Mouse (Mus musculus) retina, embryonic 14.5 days (tissue): ENCODE results near the gene Dab1.
A peak's percentile ranks its signal among the peaks of the same experiment; 100 is the strongest.

Source experiments
- DNase-seq: peaks from one replicate; pipeline ENCODE4 v3.0.0-alpha.2; 2015; ENCODE audit warnings: low spot score

Gene Dab1

GRCm38 (mm10) chr4:104597490-104598465 is 978.6 kb downstream of the Dab1 start:
- no peak for DNase-seq

GRCm38 (mm10) chr4:104602804-104603203 is 983.6 kb downstream of the Dab1 start:
- no peak for DNase-seq

DNA sequence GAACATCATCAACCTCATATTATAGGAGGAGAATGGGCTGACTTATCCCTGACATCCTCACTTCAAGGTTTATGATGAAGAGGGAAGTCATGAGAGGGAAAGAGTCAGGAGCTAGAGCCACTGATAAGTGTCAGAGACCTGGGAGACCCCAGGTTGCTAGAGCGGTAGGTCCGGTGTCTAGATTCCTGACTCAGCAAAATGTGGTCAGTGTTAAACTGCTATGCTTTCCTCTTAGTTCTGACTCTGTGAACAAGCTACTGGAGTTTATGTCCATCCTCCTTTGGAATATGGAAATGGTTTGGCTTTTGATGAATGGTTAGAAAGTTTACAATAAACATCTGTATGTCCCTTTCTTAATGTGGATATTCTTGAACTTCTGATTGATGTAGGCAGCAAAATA is 985.1 kb downstream of the Dab1 start:
- no peak for DNase-seq

DNA sequence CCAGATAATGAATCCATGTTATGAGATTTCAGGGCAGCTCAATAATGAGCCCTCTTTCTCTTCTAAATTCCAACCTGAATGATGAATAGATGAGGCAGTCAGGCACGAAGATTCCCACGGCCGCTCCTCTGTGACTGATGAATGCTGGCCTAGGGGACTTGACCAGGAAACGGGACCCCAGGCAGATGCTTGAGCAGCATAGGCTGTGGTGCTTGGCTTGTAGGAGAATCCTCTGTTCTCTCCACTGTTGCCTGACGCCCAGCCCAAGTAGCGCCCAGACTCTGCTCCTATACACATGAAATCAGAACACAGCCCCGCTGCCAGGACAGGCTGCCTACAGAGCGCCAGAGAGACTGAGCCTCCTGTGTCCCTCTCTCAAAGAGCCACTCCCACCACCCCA is 987.7 kb downstream of the Dab1 start:
- DNase-seq: peak; percentile 71

DNA sequence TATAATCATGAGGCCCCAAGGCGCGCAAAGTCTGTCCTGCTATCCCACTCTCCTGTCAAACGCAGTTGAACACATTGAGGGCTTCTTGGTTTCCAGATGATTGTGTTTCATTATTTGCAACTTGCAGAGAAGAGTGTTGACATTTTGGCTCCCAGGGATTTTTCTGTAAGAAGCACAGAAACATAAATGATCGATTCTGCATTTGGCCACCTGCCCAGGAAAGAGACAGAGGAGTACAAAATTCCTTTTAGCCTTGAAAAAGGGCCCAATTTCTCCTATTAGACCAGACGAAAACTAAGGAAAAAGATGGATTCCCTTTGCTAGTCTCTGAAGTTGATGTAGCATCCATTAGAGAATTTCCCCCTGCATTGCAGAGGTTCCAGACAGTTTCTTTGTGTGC is 988.5 kb downstream of the Dab1 start:
- peak; percentile 27 for DNase-seq

DNA sequence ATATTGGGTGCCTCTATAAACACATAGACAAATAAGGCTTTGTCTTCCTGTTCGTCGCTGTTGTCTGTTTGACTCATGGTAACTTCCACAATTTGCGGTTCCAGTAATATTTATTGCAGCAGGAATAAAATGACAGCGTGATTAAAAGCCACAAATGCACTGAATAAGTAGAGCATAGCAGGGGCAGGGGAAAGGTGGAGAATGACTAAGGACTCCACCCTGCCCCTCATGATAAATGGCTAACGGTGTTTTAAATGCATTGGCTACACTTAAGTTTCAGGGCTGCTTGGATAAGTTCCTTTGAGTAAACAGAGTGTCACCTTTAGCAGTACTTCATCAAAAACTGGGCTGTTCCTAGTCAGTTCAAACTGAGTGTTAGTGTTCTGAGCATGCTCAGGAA is 1000.3 kb downstream of the Dab1 start:
- no peak for DNase-seq

- DNase-seq: no peak
These were observed 1006.2 kb downstream of the Dab1 start for GRCm38 (mm10) chr4:104625316-104625715.

DNA sequence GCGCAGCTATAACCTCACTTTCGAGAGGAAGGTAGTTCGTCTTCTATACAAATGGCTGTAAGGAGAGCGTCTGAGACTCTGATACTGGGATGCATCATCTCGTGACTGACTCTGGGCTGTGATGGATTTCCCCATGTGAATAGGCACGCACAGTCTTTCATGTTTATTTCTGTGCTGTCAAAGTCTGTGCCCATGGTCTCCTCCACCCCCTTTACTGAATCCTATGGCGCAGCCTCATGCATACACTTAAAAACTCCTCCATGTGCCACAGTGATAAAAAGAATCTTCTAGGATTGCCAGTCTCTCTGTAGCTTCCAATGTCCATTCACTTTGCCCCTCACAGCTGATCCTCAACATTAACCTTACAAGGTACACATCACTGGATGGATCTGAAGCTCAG is 1009.5 kb downstream of the Dab1 start:
- DNase-seq: no peak

- no peak for DNase-seq
These were observed 1017.9 kb downstream of the Dab1 start for GRCm38 (mm10) chr4:104637016-104637415.

DNA sequence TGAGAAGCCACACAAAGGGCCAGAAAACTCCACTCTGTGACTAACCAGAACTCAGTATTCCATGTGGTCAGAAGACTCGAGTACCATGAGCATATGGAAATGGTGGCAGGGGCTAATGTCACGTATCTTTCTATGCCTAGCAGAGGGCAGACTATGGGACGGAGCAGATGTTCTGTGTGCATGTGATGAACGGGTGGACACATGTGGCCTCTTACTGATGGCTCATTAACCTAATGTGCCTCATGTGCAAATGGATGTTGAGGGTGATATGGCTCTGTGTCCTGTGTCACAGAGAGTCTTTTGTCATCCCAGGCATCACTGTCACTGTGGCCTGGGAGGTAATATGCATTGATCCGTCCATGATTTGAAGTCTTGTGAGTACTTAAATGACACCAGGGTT is 1021.5 kb downstream of the Dab1 start:
- DNase-seq: peak; percentile 40

DNA sequence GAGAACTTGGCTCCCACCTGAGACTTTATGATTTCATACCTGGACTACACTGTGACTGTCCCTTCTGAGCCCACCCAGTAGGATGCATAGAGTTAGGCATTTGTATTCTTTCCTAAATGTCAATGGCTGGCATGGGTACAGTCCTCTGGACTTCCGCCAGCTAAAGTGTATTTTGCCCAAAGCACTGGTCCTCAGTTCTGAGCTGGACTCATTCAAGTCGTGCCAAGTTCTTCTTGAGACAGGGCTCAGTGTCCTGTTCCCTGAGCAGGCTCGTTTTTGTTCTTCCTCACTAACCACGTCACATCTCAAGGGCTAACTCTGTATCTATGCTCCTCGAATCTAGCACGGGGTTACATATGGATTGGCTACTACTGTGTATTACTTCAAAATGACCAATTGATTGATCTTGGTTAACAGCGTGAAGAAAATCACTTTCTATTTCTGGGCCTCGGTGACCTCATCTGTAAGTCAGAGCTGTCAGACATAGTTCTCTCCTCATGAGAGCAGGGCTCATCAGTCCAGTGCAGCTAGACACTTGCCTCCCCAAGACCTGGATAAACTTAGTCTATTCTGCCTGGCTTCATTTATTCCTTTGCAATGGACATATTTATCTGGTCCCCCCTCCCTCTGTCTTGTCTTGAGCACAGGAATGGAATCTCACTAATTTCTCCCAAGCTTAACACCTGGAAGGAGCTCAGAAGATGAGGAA is 1023.8 kb downstream of the Dab1 start:
- no peak for DNase-seq

DNA sequence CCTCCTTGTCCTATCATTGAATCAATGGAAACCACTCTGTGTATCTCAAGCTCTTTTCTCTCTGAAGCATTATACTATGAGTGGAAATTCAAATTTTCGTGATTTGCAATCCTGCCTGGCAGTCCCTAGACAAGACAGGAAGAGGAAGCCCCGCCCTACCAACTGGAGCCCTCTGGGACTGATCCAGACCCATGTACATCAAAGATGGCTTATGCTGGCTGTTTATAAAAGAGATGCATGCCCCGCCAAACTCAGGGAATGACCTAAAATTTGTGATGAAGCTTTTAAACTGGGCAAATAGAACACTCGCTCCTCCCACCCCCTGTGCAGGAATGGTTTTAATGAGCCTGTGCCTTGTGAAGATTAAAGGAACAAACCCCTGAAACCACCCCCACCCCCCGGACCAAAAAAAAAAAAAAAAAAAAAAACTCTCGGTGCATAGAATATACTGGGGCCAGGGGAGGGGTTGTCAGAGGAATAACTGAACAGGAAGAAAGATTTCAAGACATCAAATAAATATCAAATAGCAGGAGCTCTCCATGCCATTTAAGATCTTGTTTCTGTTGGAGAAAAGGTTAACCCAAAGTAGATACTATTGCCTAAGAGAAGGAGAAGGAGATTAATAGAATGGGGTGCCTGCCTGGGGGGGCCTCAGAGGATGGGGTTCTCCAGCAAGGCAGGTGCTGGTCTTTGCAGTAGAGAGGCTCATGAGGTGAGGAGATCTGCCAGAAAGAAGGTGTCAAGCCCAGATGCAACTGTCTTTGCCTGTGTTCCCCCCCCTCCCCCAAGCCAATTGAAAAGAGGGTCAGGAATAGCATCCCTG is 1024.6 kb downstream of the Dab1 start:
- no peak for DNase-seq

DNA sequence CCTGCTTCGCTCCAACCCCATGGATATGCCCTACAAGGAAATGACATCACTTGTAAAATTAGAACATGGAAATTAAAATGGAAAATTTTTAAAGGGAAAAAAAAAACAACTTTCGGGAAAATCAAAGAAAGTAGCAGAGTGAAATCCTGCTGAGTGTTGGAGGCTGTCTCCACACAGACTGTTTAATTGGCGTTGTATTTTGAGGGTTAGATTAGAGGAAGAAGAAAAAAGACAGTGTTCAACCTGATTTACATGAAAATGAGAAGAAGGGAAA is 1025.1 kb downstream of the Dab1 start:
- no peak for DNase-seq

DNA sequence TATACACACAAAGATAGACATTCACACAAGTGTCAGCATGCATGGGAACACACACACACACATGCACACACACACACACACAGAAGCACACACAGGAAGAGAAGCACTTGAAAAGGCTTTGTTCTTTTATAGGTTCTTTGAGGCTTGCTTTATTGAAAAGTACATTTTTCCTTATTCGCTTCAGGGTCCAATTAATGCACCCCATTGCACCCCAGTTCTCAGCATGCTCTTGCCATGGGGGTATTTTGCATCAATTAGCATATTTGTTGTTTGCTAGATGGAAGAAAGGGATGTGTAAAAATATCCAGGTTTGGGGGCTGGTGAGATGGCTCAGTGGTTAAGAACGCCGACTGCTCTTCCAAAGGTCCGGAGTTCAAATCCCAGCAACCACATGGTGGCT is 1025.7 kb downstream of the Dab1 start:
- DNase-seq: no peak

- no peak for DNase-seq
These were observed 1032.6 kb downstream of the Dab1 start for GRCm38 (mm10) chr4:104651761-104652160.

DNA sequence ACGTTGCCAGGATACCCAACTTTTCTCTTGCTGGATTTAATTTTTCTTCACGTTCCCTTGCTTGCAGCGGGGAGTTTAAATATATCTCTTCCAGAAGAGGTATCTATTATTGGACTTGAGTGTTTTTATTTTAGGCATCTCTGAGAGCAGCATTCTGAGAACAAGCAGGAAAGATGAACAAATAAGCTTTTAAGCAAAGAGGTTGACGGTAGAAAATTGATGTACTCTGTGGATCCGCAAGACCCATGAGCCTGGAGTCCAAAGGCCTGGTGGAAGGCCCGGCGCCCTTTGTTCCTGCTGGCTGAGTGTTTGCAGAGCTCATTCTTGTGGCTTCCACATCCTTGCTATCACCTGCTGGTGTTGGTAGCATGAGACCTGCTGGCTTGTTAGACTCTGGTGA is 1037.6 kb downstream of the Dab1 start:
- no peak for DNase-seq

DNA sequence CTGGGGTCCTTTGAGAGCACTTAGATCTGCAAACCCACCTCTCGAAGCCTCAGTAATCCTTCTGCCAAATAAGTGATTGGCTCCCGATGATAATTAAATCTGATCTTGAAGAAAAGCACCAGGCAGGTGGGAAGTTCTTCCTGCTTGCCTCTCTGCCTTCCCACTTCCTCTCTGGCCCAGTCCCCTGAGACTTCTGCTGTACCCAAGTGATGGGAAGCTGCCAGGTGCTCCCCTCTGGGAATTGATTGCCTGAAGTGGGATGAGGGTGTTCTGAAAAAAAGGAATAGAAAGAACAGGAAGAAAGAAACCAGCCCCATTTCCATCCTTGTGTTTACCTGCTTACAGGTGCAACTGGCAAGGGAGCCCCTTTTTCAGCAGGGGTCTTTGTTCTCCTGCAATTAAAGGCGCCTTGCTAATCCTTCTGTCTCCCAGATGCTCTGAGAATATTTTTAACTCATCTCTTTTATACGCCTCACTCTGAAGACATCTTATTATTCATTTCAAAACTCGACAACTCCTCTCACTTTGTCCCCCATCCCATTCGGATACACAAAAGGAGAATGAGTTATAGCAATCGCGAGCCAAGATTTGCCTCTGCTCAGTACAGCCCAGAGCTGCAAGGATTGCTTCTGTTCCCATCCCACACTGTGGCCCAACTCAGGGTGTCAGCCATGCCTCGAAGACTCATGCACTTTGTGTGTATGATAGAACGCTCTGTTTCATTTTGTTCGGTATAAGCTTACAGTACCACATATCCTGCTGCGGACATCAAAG is 1043.9 kb downstream of the Dab1 start:
- no peak for DNase-seq

GRCm38 (mm10) chr4:104665553-104665952 is 1046.4 kb downstream of the Dab1 start:
- peak; percentile 74 for DNase-seq

- DNase-seq: peak; percentile 60
These were observed 1047.8 kb downstream of the Dab1 start for GRCm38 (mm10) chr4:104666831-104667551.

- DNase-seq: no peak
These were observed 1048.9 kb downstream of the Dab1 start for GRCm38 (mm10) chr4:104668061-104668460.

DNA sequence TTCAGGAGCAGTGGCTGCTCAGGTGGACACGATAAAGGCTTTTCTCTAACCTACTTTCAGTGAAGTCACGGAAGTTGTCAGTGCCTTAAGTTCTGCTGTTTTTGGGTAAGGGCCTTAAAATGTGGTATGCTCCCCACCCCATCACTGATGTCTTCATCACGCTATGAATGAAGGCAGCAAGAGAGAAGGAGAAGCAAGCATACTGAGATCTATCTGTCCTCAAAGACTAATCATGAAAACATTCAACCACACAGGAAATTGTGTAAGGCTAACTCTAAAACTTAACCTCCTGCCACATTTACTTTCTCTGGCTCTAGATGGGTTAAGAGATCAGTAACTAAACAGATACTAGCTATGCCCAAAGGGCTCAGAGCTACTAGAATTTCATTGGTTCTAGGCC is 1050.2 kb downstream of the Dab1 start:
- DNase-seq: no peak
